Mouse (Mus musculus) neural tube, embryonic 14.5 days (tissue): ENCODE results near the gene Supt3. TPM values are rescaled to one million over a fixed set of nuclear protein-coding genes. Genes with fewer than 3 reads are reported as not detected.

Source experiments
- ATAC-seq: fragments of 200-750 bp; cut with Nextera tagmentation; 2 replicates; pipeline ENCODE4 v1.8.0; 2017; ENCODE audit warnings: low read depth, mild to moderate bottlenecking, moderate TSS enrichment, moderate library complexity
- H3K27ac ChIP-seq: fragments of 300-500 bp; sonication (generic); 2 replicates; pipeline ENCODE4 v1.5.1; 2014; ENCODE audit warnings: low read depth, mild to moderate bottlenecking, control low read depth, low read length, moderate library complexity, mixed read lengths
- H3K27me3 ChIP-seq: fragments of 300-500 bp; sonication (generic); 2 replicates; pipeline ENCODE4 v1.6.1; 2014; ENCODE audit warnings: low read length; ENCODE audit not compliant: control insufficient read depth, insufficient read depth
- H3K36me3 ChIP-seq: fragments of 300-500 bp; sonication (generic); 2 replicates; pipeline ENCODE4 v1.6.1; 2014; ENCODE audit warnings: low read length, mixed read lengths; ENCODE audit not compliant: control insufficient read depth, insufficient read depth
- H3K4me1 ChIP-seq: fragments of 300-500 bp; sonication (generic); 2 replicates; pipeline ENCODE4 v1.6.1; 2014; ENCODE audit warnings: low read length; ENCODE audit not compliant: control insufficient read depth, insufficient read depth
- H3K4me2 ChIP-seq: fragments of 300-500 bp; sonication (generic); 2 replicates; pipeline ENCODE4 v1.6.1; 2014; ENCODE audit warnings: mild to moderate bottlenecking, low read depth, low read length, control low read depth
- H3K4me3 ChIP-seq: fragments of 300-500 bp; sonication (generic); 2 replicates; pipeline ENCODE4 v1.5.1; 2014; ENCODE audit warnings: low read depth, low read length, control low read depth, mixed read lengths
- H3K9ac ChIP-seq: fragments of 300-500 bp; sonication (generic); replicated peaks from 2 replicates; pipeline ENCODE4 v1.6.1; 2014; ENCODE audit warnings: low read depth, mild to moderate bottlenecking, control low read depth, low read length, mixed read lengths
- H3K9me3 ChIP-seq: fragments of 300-500 bp; sonication (generic); 2 replicates; pipeline ENCODE4 v1.6.1; 2016; ENCODE audit warnings: low read length; ENCODE audit not compliant: control insufficient read depth
- WGBS: fragments of 180-500 bp; shearing (Covaris S2); extraction: QIAGEN DNeasy Blood & Tissue Kit; methylation state at CpG from one replicate; pipeline ENCODE4 v1.1.7; 2014; 5-methylcytosine and 5-hydroxymethylcytosine counted together
- polyA plus RNA-seq: library from polyadenylated mRNA; unstranded; fragments of >200 nt; fragmentation: Nextera tagmentation; extraction: Ambion mirVana; gene quantifications from 2 replicates; pipeline ENCODE4 v1.2.1, GENCODE M21; 2014

The Supt3 gene
- polyA plus RNA-seq, 1 experiment from 2014 or later, result 27.5 TPM

- WGBS, result 94% methylated on average over 4 of the region's 4 CpGs
- no peaks in the 10 kb centered on the region for H3K27me3 ChIP-seq
- no peaks in the 10 kb centered on the region for H3K9me3 ChIP-seq
- no peaks in the 10 kb centered on the region for H3K36me3 ChIP-seq
- H3K4me1 ChIP-seq, result no peaks in the 10 kb centered on the region
- no peak for ATAC-seq
- H3K27ac ChIP-seq, result no peak overlapping the region
- H3K9ac ChIP-seq, result no peak overlapping the region
- no peak overlapping the region for H3K4me2 ChIP-seq
- H3K4me3 ChIP-seq, result no peak overlapping the region
Measured at GRCm38 (mm10) chr17:45016746-45017145, 239.8 kb downstream of the Supt3 start.

DNA sequence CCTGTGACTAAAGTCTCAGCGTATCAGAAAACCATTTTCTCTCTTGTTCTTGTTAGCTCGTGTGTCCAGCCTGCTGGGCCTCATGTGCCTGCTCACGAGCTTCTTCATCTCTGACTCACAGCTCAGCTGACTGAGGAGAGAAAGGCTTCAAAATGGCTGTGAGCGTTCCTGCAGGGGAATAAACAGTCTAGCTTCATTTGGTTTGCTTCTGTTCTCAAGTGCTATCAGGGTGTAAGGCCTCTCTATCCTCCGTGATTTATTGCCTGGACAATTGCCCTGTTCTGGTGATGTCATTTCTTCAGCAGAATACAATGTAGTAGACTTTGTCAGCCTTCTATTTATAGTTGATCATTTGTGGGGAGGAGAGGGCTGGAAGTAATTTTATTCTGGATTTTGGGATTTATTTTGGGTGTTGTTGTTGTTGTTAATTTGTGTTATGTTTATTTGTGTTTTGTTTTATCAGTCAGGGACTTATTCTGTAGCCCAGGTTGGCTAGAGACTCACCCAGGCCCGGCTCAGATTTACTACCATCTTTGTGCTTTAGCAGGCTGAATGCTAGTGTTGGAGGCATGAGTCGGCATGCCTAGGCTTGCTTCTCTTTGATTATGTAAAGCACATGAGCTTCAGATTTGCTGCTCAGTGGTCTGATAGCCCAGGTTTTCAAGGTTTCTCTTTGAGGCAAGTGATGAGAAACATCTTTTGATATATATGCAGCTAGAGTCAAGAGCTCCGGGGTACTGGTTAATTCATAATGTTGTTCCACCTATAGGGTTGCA lies 243.4 kb downstream of the Supt3 start:
- no peaks in the 10 kb centered on the region for H3K36me3 ChIP-seq
- H3K4me2 ChIP-seq, result no peak overlapping the region
- no peak; the same call in 1 of the 2 replicates for ATAC-seq
- H3K9me3 ChIP-seq, result no peaks in the 10 kb centered on the region
- no peaks in the 10 kb centered on the region for H3K4me1 ChIP-seq
- H3K4me3 ChIP-seq, result no peak overlapping the region
- no peak overlapping the region for H3K9ac ChIP-seq
- no peaks in the 10 kb centered on the region for H3K27me3 ChIP-seq
- 40% methylated on average over 8 of the region's 8 CpGs for WGBS
- no peak overlapping the region for H3K27ac ChIP-seq

GRCm38 (mm10) chr17:45028441-45028840 lies 251.5 kb downstream of the Supt3 start:
- no peaks in the 10 kb centered on the region for H3K36me3 ChIP-seq
- no peak overlapping the region for H3K27ac ChIP-seq
- no peak overlapping the region for H3K4me2 ChIP-seq
- no peaks in the 10 kb centered on the region for H3K9me3 ChIP-seq
- ATAC-seq, result no peak
- H3K4me1 ChIP-seq, result no peaks in the 10 kb centered on the region
- no peak overlapping the region for H3K9ac ChIP-seq
- no peaks in the 10 kb centered on the region for H3K27me3 ChIP-seq
- WGBS, result 81% methylated on average over 3 of the region's 3 CpGs
- no peak overlapping the region for H3K4me3 ChIP-seq

DNA sequence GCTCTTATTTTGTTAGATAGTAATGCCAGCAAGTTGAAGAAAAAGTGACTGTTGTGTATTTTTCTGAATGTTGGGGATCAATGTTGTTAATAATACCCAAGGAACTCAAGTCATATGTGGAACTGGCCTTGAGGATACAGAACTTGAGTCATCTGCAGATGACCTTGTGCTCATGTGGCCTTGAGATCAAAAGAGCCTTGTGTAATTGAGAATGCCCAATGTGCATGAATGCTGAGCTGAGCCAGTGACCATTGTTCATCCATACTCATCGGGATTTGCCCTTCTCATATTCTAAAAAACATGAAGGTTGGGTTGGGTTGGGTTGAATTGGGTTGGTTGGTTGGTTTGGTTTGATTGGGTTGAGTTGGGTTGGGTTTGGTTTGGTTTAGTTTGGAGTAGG lies 252.2 kb downstream of the Supt3 start:
- Histone ChIP-seq H3K27ac (no peak overlapping the region), H3K9ac (no peak overlapping the region), H3K4me2 (no peak overlapping the region), H3K4me1 (no peaks in the 10 kb centered on the region), H3K4me3 (no peak overlapping the region), H3K36me3 (no peaks in the 10 kb centered on the region), H3K9me3 (no peaks in the 10 kb centered on the region), H3K27me3 (no peaks in the 10 kb centered on the region)
- ATAC-seq, result no peak
- 100% methylated on average over 1 of the region's 1 CpGs for WGBS

DNA sequence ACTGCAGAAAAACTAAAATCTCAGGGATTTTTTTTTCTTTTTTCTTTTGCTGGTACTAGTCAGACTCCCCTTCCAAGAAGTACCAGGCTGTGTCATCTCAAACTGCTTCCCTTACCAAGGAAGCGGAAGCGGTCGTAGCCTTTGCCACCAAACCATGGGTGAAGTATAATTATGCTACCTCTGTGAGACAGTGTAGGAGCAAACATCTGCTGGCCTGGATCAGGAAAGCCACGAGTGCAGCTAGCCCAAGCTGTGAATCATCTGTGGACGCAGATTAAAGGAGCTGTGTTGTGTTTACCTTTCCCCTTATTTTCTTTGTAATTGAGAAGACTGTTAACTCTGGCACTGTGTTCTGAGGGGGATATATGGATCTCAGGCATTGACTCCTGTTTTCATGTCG lies 255.3 kb downstream of the Supt3 start:
- Histone ChIP-seq H3K9me3 (no peaks in the 10 kb centered on the region), H3K4me3 (no peak overlapping the region), H3K27ac (no peak overlapping the region), H3K27me3 (no peaks in the 10 kb centered on the region), H3K4me2 (no peak overlapping the region), H3K4me1 (no peaks in the 10 kb centered on the region), H3K36me3 (no peaks in the 10 kb centered on the region), H3K9ac (no peak overlapping the region)
- WGBS, result 78% methylated on average over 6 of the region's 6 CpGs
- no peak for ATAC-seq

- Histone ChIP-seq H3K9ac (no peak overlapping the region), H3K27ac (no peak overlapping the region), H3K36me3 (no peaks in the 10 kb centered on the region), H3K27me3 (no peaks in the 10 kb centered on the region), H3K9me3 (no peaks in the 10 kb centered on the region), H3K4me3 (no peak overlapping the region), H3K4me2 (no peak overlapping the region), H3K4me1 (no peaks in the 10 kb centered on the region)
- 69% methylated on average over 7 of the region's 7 CpGs for WGBS
- ATAC-seq, result no peak
Measured at GRCm38 (mm10) chr17:45033617-45034016, 256.7 kb downstream of the Supt3 start.

- Histone ChIP-seq H3K27me3 (no peaks in the 10 kb centered on the region), H3K9ac (no peak overlapping the region), H3K27ac (no peak overlapping the region), H3K36me3 (no peaks in the 10 kb centered on the region), H3K4me2 (no peak overlapping the region), H3K9me3 (no peaks in the 10 kb centered on the region), H3K4me1 (no peaks in the 10 kb centered on the region), H3K4me3 (no peak overlapping the region)
- WGBS, result 92% methylated on average over 2 of the region's 2 CpGs
- no peak for ATAC-seq
Measured at GRCm38 (mm10) chr17:45041084-45041483, 264.1 kb downstream of the Supt3 start.

- ATAC-seq, result no peak
- no peak overlapping the region for H3K4me3 ChIP-seq
Measured at GRCm38 (mm10) chr17:45045804-45046203, 268.9 kb downstream of the Supt3 start.

DNA sequence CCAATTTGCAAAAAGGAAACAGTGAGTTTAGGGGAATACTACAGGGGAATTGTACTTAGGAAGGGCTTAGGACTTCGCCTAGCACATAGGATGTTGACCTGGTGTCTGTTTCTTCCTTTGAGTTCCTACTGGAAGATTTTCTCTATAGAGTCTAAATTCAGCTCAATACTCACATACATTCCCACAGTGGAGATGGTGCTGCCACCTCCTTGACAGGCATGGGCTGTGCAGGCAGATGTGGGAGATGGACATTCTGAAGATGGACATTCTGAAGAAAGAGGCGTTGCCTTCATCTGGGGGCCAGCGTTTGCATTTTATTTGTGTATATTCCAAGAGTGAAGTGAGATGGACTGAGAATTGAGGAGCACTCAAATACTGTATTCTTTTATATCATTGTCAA lies 269.6 kb downstream of the Supt3 start:
- Histone ChIP-seq H3K4me1 (no peaks in the 10 kb centered on the region), H3K27me3 (no peaks in the 10 kb centered on the region), H3K36me3 (no peaks in the 10 kb centered on the region), H3K9ac (no peak overlapping the region), H3K9me3 (no peaks in the 10 kb centered on the region), H3K4me3 (no peak overlapping the region), H3K27ac (no peak overlapping the region), H3K4me2 (no peak overlapping the region)
- ATAC-seq, result no peak
- 90% methylated on average over 3 of the region's 3 CpGs for WGBS

More at GRCm38 (mm10) chr17:45045804-45046203, 268.9 kb downstream of the Supt3 start:
- Histone ChIP-seq H3K36me3 (no peaks in the 10 kb centered on the region), H3K27ac (no peak overlapping the region), H3K4me1 (no peaks in the 10 kb centered on the region), H3K4me2 (no peak overlapping the region), H3K27me3 (no peaks in the 10 kb centered on the region), H3K9me3 (no peaks in the 10 kb centered on the region), H3K9ac (no peak overlapping the region)
